Mouse (Mus musculus) embryonic fibroblast, embryonic 13.5 days (primary cell): Measurements from ENCODE around the gene Timeless.
A peak's percentile ranks its signal among the peaks of the same experiment; 100 is the strongest.

ENCODE experiments used
- CTCF ChIP-seq: IDR thresholded peaks from 2 replicates; pipeline ENCODE4 v1.5.1; 2011; ENCODE audit warnings: mild to moderate bottlenecking, control low read depth, low read length, moderate library complexity, borderline replicate concordance; ENCODE audit not compliant: insufficient read depth
- POLR2A ChIP-seq: IDR thresholded peaks from 2 replicates; pipeline ENCODE4 v1.6.1; 2011; ENCODE audit warnings: low read depth, mild to moderate bottlenecking, control low read depth, low read length, moderate library complexity

- TF ChIP-seq CTCF (no peak), POLR2A (peak; percentile 57)
Measured at GRCm38 (mm10) chr10:128194024-128194550, 37.8 kb upstream of the Timeless start, which contains the start of gene Gls2.
